Mouse (Mus musculus): ENCODE data around the gene Dhx58.

- TF ChIP-seq CTCF (IDR thresholded peaks at IDR 0.05; ENCODE audit: low read depth), result no peak
- TF ChIP-seq EP300 (optimal IDR thresholded peaks at IDR 0.05), result no peak
These were observed 20.0 kb downstream of the Dhx58 start for GRCm38 (mm10) chr11:100684084-100684483.

All from stomach, postnatal 0 days (tissue).